In the genomic region with DNA sequence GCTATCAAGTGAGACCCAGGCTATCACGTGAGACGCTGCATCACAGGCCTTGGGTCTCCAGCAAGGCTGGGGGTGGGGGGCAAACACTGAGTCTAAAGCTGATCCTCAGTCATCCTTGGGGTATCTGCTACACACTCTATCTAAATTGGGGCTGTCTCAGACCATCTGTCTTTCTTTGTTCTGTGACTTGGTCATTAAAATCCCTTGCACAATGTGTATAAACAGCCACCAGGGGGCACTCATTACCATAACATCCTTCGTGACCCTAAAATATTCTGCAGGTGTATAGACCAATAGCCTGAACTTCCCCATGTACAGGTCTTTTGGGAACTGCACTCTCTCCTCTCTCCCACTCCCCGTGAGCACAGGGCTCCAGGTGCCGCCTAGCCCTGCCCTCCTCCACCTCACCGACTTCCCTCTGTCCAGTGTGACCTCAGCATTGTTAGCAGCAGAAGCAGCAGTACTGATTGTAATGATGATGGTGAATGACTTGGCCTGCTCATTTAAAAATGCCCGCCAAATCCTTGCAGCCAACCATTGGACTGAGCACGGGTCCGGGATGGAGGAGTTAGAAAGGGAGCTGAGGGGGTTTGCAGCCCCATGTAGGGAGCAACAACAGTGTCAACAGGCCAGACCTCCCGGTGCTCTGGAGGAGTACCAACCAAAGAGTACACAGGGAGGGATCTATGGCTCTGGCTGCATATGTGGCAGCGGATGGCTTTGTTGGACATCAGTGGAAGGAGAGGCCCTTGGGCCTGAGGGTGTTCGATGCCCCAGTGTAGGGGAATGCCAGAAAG, we compare ENCODE assay signal across 8 mouse cellular contexts. TPM values are rescaled to one million over a fixed set of nuclear protein-coding genes. Genes with fewer than 3 reads are reported as not detected.
DNase-seq lines count a peak whose midpoint lies in the region; ATAC-seq lines count a peak whose summit lies in the region.

No protein-coding gene starts in this region.

- no peaks in the 10 kb centered on the region for H3K36me3 ChIP-seq in limb, embryonic 13.5 days
- H3K36me3 ChIP-seq in midbrain, embryonic 14.5 days (ENCODE audit: control insufficient read depth, insufficient read depth, low read length), result no peaks in the 10 kb centered on the region
- H3K36me3 ChIP-seq in stomach, embryonic 14.5 days (ENCODE audit: control insufficient read depth, insufficient read depth, low read length), result no peaks in the 10 kb centered on the region

- no peak overlapping the region for H3K4me3 ChIP-seq in limb, embryonic 13.5 days
- no peak overlapping the region for H3K4me3 ChIP-seq in midbrain, embryonic 14.5 days (replicated peaks; ENCODE audit: low read depth, low read length)
- H3K4me3 ChIP-seq in stomach, embryonic 14.5 days (ENCODE audit: low read depth, low read length), result no peak overlapping the region

- H3K4me1 ChIP-seq in limb, embryonic 13.5 days, result 0 out of 2 replicates have a peak, but pooled peaks cover 4% of the 10 kb centered on the region
- H3K4me1 ChIP-seq in midbrain, embryonic 14.5 days (ENCODE audit: control insufficient read depth, insufficient read depth, low read length), result no peaks in the 10 kb centered on the region
- no peaks in the 10 kb centered on the region for H3K4me1 ChIP-seq in stomach, embryonic 14.5 days (ENCODE audit: control insufficient read depth, insufficient read depth, low read length)

- no peaks in the 10 kb centered on the region for H3K9me3 ChIP-seq in limb, embryonic 13.5 days
- no peaks in the 10 kb centered on the region for H3K9me3 ChIP-seq in midbrain, embryonic 14.5 days (ENCODE audit: control insufficient read depth, low read length)
- H3K9me3 ChIP-seq in stomach, embryonic 14.5 days (ENCODE audit: control insufficient read depth, low read depth, low read length), result no peaks in the 10 kb centered on the region

- DNase-seq in 3134 (ENCODE audit: extremely low read depth, insufficient read length, low spot score), result peak; percentile 39
- peak; percentile 76 for DNase-seq in T-cell, adult 2 months (ENCODE audit: low spot score)
- DNase-seq in embryo, embryonic 11 days, result peak; percentile 78
- peak; percentile 68 to 87 for DNase-seq in heart, adult 18-20 months
- DNase-seq in kidney, adult 11 months, result peak; percentile 62
- DNase-seq in midbrain, embryonic 14.5 days, result peak; percentile 84

- no peak overlapping the region for H3K27ac ChIP-seq in limb, embryonic 13.5 days
- H3K27ac ChIP-seq in midbrain, embryonic 14.5 days (replicated peaks; ENCODE audit: low read depth, low read length), result no peak overlapping the region
- H3K27ac ChIP-seq in stomach, embryonic 14.5 days (ENCODE audit: low read length), result no peak overlapping the region

- WGBS in limb, embryonic 13.5 days, result 48% methylated on average over 12 of the region's 12 CpGs
- 44% methylated on average over 12 of the region's 12 CpGs for WGBS in midbrain, embryonic 14.5 days
- WGBS in stomach, embryonic 14.5 days, result 47% methylated on average over 12 of the region's 12 CpGs

- ATAC-seq in limb, embryonic 13.5 days (ENCODE audit: low FRiP score, low read depth), result peak; percentile 46
- ATAC-seq in midbrain, embryonic 14.5 days (ENCODE audit: low FRiP score, low TSS enrichment), result peak; percentile 72
- ATAC-seq in stomach, embryonic 14.5 days (ENCODE audit: insufficient number of reproducible peaks, insufficient read depth, low FRiP score, low read depth), result peak; percentile 60; the same call in 1 of the 2 replicates

- peak overlapping the region; percentile 44 for H3K4me2 ChIP-seq in limb, embryonic 13.5 days (replicated peaks)
- peak overlapping the region; percentile 21; the same call in 1 of the 2 replicates for H3K4me2 ChIP-seq in midbrain, embryonic 14.5 days (ENCODE audit: low read length)
- H3K4me2 ChIP-seq in stomach, embryonic 14.5 days (replicated peaks; ENCODE audit: low read depth, low read length), result no peak overlapping the region

- H3K9ac ChIP-seq in limb, embryonic 13.5 days, result no peak overlapping the region
- no peak overlapping the region for H3K9ac ChIP-seq in midbrain, embryonic 14.5 days (replicated peaks; ENCODE audit: low read length)
- no peak overlapping the region for H3K9ac ChIP-seq in stomach, embryonic 14.5 days (replicated peaks; ENCODE audit: low read depth, low read length)

- 0 out of 2 replicates have a peak, but pooled peaks cover 2% of the 10 kb centered on the region for H3K27me3 ChIP-seq in limb, embryonic 13.5 days
- H3K27me3 ChIP-seq in midbrain, embryonic 14.5 days (ENCODE audit: control insufficient read depth, insufficient read depth, low read length), result no peaks in the 10 kb centered on the region
- H3K27me3 ChIP-seq in stomach, embryonic 14.5 days (ENCODE audit: control insufficient read depth, insufficient read depth, low read length), result no peaks in the 10 kb centered on the region

RNA-seq across cellular contexts. Expression of gene Klrb1b, which starts 28.1 kb away (rescaled TPM):
- total RNA-seq in heart, adult 18-20 months (2021), result under 1 TPM; 0.21 to 0.45 TPM
- not detected in 2 replicates for polyA plus RNA-seq in limb, embryonic 13.5 days (2015; fragmentation: Nextera tagmentation; extraction: Ambion mirVana)
- polyA plus RNA-seq in midbrain, embryonic 14.5 days (2014; fragmentation: Nextera tagmentation; extraction: Ambion mirVana), result 0.09 and 0.14 TPM in 2 replicates
- polyA plus RNA-seq in stomach, embryonic 14.5 days (2014; fragmentation: Nextera tagmentation; extraction: Ambion mirVana), result 0.29 and 0.34 TPM in 2 replicates

RNA-seq across cellular contexts. Expression of gene Gm44511, which starts 28.1 kb away (rescaled TPM):
- not detected for total RNA-seq in heart, adult 18-20 months (2021)
- polyA plus RNA-seq in limb, embryonic 13.5 days (2015; fragmentation: Nextera tagmentation; extraction: Ambion mirVana), result not detected in 2 replicates
- polyA plus RNA-seq in midbrain, embryonic 14.5 days (2014; fragmentation: Nextera tagmentation; extraction: Ambion mirVana), result not detected in 2 replicates
- polyA plus RNA-seq in stomach, embryonic 14.5 days (2014; fragmentation: Nextera tagmentation; extraction: Ambion mirVana), result not detected in 2 replicates

RNA-seq across cellular contexts. Expression of gene Clec2i, which starts 33.2 kb away (rescaled TPM):
- under 1 TPM in 1 of 2 experiments, not detected in 1; 0.62 TPM for total RNA-seq in heart, adult 18-20 months (2021)
- 0.13 and 0.15 TPM in 2 replicates for polyA plus RNA-seq in limb, embryonic 13.5 days (2015; fragmentation: Nextera tagmentation; extraction: Ambion mirVana)
- polyA plus RNA-seq in midbrain, embryonic 14.5 days (2014; fragmentation: Nextera tagmentation; extraction: Ambion mirVana), result not detected in 2 replicates
- polyA plus RNA-seq in stomach, embryonic 14.5 days (2014; fragmentation: Nextera tagmentation; extraction: Ambion mirVana), result not detected in 2 replicates

RNA-seq across cellular contexts. Expression of gene BC035044, which starts 36.7 kb away (rescaled TPM):
- 1 to 10 TPM in 1 of 2 experiments, under 1 TPM in 1; 0.45 to 1.4 TPM for total RNA-seq in heart, adult 18-20 months (2021)
- 0.75 and 0.89 TPM in 2 replicates for polyA plus RNA-seq in limb, embryonic 13.5 days (2015; fragmentation: Nextera tagmentation; extraction: Ambion mirVana)
- polyA plus RNA-seq in midbrain, embryonic 14.5 days (2014; fragmentation: Nextera tagmentation; extraction: Ambion mirVana), result 0.19 and 0.36 TPM in 2 replicates
- 1.5 and 1.9 TPM in 2 replicates for polyA plus RNA-seq in stomach, embryonic 14.5 days (2014; fragmentation: Nextera tagmentation; extraction: Ambion mirVana)
